Mouse (Mus musculus): ENCODE results near the gene Tigit. TPM values are rescaled to one million over a fixed set of nuclear protein-coding genes. Genes with fewer than 3 reads are reported as not detected.

Tigit gene
- polyA plus RNA-seq, 1 experiment from 2014 or later = not detected

DNA sequence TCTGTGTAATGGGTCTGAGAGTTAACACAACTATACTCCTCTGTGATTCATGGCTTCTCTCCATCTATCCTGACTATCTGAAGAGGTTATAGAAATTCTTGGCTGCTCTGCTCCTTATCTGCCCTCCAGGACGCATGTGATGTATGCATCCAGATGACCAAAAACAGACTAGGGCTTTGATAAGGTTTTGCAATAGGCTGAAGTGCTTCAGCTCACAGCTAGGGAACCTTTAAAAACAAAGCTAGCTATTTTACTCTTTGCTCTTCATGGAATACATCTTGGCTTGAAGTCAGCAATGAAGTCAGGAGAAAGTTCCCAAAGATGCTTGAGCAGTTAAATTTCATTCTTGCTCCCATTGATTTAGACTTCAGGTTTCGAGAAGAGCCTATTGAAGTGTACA, 32.2 kb downstream of the Tigit start:
- Histone ChIP-seq H3K27me3 (no peaks in the 10 kb centered on the region), H3K9ac (no peak overlapping the region), H3K9me3 (replicated peaks) (no peaks in the 10 kb centered on the region), H3K4me3 (no peak overlapping the region), H3K27ac (no peak overlapping the region), H3K4me2 (replicated peaks) (no peak overlapping the region), H3K36me3 (peaks cover 18% of the 10 kb centered on the region), H3K4me1 (no peaks in the 10 kb centered on the region)
- 84% methylated on average over 2 of the region's 2 CpGs for WGBS
- no peak for ATAC-seq (ENCODE audit: low FRiP score)

DNA sequence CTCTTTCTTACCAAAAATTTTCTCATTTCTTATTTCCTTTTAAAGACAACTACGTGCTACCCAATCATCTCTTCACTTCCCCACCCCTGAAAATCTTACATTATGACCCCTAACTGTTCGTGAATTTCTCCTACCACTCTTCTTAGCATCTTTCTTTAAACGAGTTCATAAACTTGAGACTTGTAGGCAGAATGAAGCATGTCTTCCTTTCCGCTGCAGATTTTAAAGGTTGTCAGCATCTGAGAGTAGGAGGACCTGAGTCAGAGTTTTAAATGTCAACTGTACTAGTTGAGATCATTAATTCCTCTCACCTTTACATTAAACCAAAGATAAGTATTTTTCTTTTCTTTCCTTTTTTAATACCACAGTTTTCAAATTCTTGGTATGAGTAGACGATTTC, 35.3 kb downstream of the Tigit start:
- H3K9me3 ChIP-seq (replicated peaks) = no peaks in the 10 kb centered on the region
- H3K27ac ChIP-seq = no peak overlapping the region
- H3K4me1 ChIP-seq = 0 out of 2 replicates have a peak, but pooled peaks cover 6% of the 10 kb centered on the region
- H3K27me3 ChIP-seq = no peaks in the 10 kb centered on the region
- H3K4me3 ChIP-seq = no peak overlapping the region
- H3K4me2 ChIP-seq (replicated peaks) = no peak overlapping the region
- 94% methylated on average over 5 of the region's 5 CpGs for WGBS
- no peak for ATAC-seq (ENCODE audit: low FRiP score)
- no peak overlapping the region for H3K9ac ChIP-seq
- peaks cover 14% of the 10 kb centered on the region for H3K36me3 ChIP-seq

DNA sequence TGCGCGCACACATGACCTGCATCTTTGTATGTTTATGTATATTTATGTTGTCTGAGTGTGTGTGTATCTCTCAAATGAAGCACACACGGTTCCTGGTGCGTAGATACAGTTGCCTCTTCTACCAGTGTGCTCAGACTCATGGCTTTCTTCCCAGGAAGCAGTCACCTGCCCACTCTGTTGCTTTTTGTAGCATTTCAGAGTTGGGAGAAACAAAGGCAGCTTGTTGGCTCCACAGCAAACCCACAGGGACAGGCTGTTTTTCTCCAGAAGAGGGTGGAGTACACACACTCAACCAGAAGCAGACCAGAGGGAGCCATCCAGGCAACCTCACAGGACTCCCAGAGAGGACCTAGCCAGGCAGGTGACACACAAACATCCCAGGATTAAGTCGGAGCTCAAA, 38.0 kb downstream of the Tigit start:
- Histone ChIP-seq H3K4me2 (replicated peaks) (no peak overlapping the region), H3K36me3 (peaks cover 12% of the 10 kb centered on the region; the same call in 1 of the 2 replicates), H3K27me3 (no peaks in the 10 kb centered on the region), H3K4me3 (no peak overlapping the region), H3K27ac (no peak overlapping the region), H3K4me1 (peaks cover 11% of the 10 kb centered on the region), H3K9ac (no peak overlapping the region), H3K9me3 (replicated peaks) (no peaks in the 10 kb centered on the region)
- no peak for ATAC-seq (ENCODE audit: low FRiP score)
- WGBS = 94% methylated on average over 5 of the region's 5 CpGs

DNA sequence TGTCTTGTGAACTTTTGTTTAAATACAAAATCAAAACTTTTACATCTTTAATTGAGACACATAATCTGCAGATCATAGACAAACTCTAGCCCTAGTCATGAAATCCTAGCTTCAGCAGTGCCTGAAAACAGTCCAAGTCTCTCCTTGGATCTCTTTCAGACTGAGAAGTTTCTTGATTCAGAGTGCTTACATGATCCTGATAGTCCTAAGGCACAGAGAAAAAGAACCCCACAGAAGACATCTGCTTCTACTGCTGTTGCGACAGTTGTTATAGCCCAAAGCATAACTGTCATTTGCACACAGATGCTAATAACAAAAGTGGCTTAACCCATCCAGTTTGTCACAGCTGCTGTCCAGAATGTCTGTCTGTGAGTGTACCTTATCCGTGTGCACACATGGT, 38.7 kb downstream of the Tigit start:
- no peak for ATAC-seq (ENCODE audit: low FRiP score)
- H3K9ac ChIP-seq = no peak overlapping the region
- 76% methylated on average over 2 of the region's 2 CpGs for WGBS
- no peak overlapping the region for H3K4me2 ChIP-seq (replicated peaks)
- H3K27me3 ChIP-seq = no peaks in the 10 kb centered on the region
- H3K27ac ChIP-seq = no peak overlapping the region
- peaks cover 12% of the 10 kb centered on the region; the same call in 1 of the 2 replicates for H3K36me3 ChIP-seq
- no peaks in the 10 kb centered on the region for H3K9me3 ChIP-seq (replicated peaks)
- peaks cover 11% of the 10 kb centered on the region for H3K4me1 ChIP-seq
- no peak overlapping the region for H3K4me3 ChIP-seq

DNA sequence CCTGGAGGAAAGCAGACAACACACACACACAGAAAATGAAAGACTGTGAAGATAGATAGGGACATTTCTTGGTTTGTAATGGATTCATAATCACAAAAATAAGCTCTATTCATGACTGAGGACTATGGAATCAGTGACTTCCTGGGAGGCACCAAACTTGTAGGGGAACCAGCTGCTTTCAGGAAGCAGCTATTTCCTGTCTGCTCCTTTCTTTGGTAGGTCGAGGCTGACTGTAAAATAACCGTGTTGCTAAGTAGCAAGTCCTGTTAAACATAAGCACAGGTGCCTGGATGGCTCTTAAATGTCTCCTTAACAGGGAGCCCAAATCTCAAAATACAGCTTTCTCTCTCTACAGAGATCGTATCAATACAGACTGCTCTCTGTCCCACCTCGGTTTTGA, 39.1 kb downstream of the Tigit start:
- Histone ChIP-seq H3K9ac (no peak overlapping the region), H3K9me3 (replicated peaks) (no peaks in the 10 kb centered on the region), H3K4me3 (no peak overlapping the region), H3K27me3 (no peaks in the 10 kb centered on the region), H3K4me2 (replicated peaks) (no peak overlapping the region), H3K27ac (no peak overlapping the region), H3K36me3 (peaks cover 12% of the 10 kb centered on the region; the same call in 1 of the 2 replicates), H3K4me1 (peaks cover 11% of the 10 kb centered on the region)
- 87% methylated on average over 4 of the region's 4 CpGs for WGBS
- ATAC-seq (ENCODE audit: low FRiP score) = no peak

DNA sequence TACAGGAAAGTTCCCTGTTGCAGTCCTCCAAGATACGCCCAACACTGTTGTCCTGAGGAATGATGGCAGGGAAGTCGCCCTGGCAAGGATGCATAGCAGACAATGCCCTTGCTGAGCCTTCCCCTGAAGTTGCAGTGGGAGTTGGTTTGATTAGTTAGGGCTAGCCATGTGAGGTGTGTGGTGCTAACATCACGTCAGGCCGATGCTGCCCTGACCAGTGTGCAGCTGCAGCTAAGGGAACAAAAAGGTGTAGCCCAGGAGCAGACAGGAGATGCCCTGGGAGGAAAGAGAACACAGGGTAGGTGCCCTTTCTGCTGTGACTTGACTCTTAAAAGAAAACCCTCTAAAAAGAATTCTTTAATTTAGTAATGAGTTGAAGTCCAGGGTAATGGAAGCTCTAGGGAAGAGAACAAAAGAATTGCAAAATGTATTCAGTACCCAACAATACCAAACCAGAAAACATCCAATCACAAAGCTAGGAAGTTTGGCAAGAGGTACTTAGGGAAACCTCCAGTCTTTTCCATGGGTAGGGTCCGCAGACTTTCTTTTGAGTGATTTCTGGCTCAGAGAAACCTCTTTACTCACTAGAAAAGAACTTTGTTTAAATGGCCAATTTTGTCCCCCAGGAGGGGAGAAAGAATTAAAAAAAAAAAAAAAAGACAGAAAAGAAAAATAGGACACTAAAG, 40.5 kb downstream of the Tigit start:
- 43% methylated on average over 5 of the region's 5 CpGs for WGBS
- H3K4me1 ChIP-seq = peaks cover 16% of the 10 kb centered on the region
- no peaks in the 10 kb centered on the region for H3K27me3 ChIP-seq
- H3K9ac ChIP-seq = no peak overlapping the region
- ATAC-seq (ENCODE audit: low FRiP score) = no peak
- peak overlapping the region; percentile 35; the same call in 1 of the 2 replicates for H3K27ac ChIP-seq
- H3K4me3 ChIP-seq = no peak overlapping the region
- H3K4me2 ChIP-seq (replicated peaks) = no peak overlapping the region
- H3K9me3 ChIP-seq (replicated peaks) = no peaks in the 10 kb centered on the region
- H3K36me3 ChIP-seq = peaks cover 16% of the 10 kb centered on the region

DNA sequence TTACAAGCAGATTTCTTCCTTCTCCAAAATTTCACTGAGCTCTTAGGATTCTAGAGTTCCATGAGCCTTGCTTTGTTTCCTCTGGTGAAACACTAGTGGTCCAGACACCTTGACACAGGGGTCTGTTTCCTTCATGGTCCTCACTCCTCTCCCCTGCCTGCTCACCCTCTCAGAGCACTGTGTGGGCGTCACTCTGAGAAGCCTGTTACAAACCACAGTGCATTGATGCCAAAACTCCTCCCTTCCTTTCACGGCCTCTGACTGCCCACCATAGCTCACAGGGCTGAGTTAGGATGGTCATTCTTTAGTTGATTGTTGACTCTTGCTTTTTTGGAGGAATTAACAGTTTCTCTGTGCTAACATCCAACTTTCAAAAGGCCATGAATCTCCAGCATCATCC, 43.6 kb downstream of the Tigit start:
- Histone ChIP-seq H3K27me3 (no peaks in the 10 kb centered on the region), H3K9me3 (replicated peaks) (no peaks in the 10 kb centered on the region), H3K4me1 (peaks cover 19% of the 10 kb centered on the region), H3K27ac (no peak overlapping the region), H3K4me2 (replicated peaks) (no peak overlapping the region), H3K36me3 (peaks cover 13% of the 10 kb centered on the region), H3K9ac (no peak overlapping the region), H3K4me3 (no peak overlapping the region)
- ATAC-seq (ENCODE audit: low FRiP score) = no peak
- WGBS = 15% methylated on average over 2 of the region's 2 CpGs

DNA sequence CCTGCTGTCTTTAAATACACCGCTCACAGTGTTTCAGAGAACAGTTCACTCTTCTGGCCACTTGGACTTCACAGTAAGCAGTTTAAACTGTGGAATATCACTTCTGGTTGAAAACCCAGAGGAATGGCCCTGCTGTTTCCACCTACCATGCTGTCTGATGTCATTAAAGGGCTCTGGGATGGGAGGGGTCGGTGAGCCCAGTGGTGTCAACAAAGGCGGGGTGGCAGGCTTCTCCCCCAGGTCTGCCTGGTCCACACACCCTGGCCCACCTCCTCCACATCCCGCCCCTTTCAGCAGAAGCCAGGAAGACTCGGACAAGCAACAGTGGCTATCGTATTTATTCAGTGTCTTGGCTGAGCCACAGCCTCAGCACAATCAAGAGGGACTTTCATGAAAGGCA, 44.7 kb downstream of the Tigit start:
- no peak overlapping the region for H3K9ac ChIP-seq
- ATAC-seq (ENCODE audit: low FRiP score) = no peak
- H3K36me3 ChIP-seq = peaks cover 12% of the 10 kb centered on the region
- WGBS = 41% methylated on average over 6 of the region's 6 CpGs
- H3K27me3 ChIP-seq = no peaks in the 10 kb centered on the region
- H3K4me3 ChIP-seq = no peak overlapping the region
- peaks cover 17% of the 10 kb centered on the region for H3K4me1 ChIP-seq
- H3K27ac ChIP-seq = no peak overlapping the region
- no peak overlapping the region for H3K4me2 ChIP-seq (replicated peaks)
- no peaks in the 10 kb centered on the region for H3K9me3 ChIP-seq (replicated peaks)

DNA sequence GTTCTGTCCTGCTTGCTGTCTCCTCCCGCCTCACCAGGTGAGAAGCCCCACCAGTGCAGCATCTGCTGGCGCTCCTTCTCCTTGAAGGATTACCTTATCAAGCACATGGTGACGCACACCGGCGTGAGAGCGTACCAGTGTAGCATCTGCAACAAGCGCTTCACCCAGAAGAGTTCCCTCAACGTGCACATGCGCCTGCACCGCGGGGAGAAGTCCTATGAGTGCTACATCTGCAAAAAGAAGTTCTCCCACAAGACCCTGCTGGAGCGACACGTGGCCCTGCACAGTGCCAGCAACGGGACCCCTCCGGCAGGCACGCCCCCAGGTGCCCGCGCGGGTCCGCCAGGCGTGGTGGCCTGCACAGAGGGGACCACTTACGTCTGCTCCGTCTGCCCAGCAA, 45.7 kb downstream of the Tigit start:
- H3K9me3 ChIP-seq (replicated peaks) = no peaks in the 10 kb centered on the region
- ATAC-seq (ENCODE audit: low FRiP score) = no peak
- WGBS = 88% methylated on average over 23 of the region's 23 CpGs
- peaks cover 12% of the 10 kb centered on the region for H3K36me3 ChIP-seq
- no peak overlapping the region for H3K27ac ChIP-seq
- H3K4me3 ChIP-seq = no peak overlapping the region
- H3K4me2 ChIP-seq (replicated peaks) = no peak overlapping the region
- no peaks in the 10 kb centered on the region for H3K27me3 ChIP-seq
- H3K9ac ChIP-seq = no peak overlapping the region
- H3K4me1 ChIP-seq = peaks cover 12% of the 10 kb centered on the region

DNA sequence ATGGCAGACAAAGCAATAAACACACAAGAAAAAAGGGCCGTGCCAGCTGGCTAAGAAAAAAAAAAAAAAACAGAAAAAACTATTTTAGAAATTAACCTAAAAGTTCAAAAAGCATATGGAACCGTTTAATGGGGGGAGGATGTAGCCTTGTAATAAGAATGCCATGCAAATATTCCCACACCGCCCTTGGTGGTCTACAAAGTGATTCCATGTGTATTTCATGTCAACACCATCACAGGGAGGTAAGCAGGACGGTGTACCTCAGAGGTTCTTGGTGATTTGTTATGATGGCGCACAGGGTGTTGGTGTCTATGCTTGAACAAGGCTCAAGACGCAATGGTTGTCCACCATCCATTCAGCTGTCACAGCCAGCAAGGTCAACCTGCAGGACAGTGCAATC, 46.6 kb downstream of the Tigit start:
- no peak for ATAC-seq (ENCODE audit: low FRiP score)
- peaks cover 12% of the 10 kb centered on the region for H3K36me3 ChIP-seq

DNA sequence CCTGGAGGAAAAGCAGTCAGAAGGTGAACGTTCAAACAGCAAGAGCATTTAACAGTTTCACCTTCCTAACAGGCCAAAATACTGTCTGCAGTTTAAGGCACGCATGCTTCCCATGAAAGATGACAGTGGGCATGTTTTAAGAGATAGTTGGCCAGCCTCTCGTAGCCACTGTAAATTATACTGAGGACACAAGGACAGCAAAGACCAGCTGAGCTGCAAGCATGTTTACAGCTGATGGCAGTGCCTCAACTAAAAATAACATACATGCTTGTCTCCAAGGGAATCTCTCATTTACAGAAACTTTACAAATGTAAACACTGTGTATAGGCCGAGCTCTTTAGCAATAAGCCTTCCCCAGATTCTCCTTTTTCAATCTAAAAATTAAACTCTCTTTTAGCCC, 47.6 kb downstream of the Tigit start:
- Histone ChIP-seq H3K4me1 (peaks cover 8% of the 10 kb centered on the region), H3K36me3 (peaks cover 17% of the 10 kb centered on the region), H3K27ac (no peak overlapping the region), H3K9ac (no peak overlapping the region), H3K4me2 (replicated peaks) (no peak overlapping the region), H3K4me3 (no peak overlapping the region), H3K27me3 (no peaks in the 10 kb centered on the region), H3K9me3 (replicated peaks) (no peaks in the 10 kb centered on the region)
- ATAC-seq (ENCODE audit: low FRiP score) = no peak
- 71% methylated on average over 4 of the region's 4 CpGs for WGBS

More for the DNA sequence above, 46.6 kb downstream of the Tigit start:
- H3K4me3 ChIP-seq = no peak overlapping the region
- WGBS = 82% methylated on average over 6 of the region's 6 CpGs
- H3K27ac ChIP-seq = no peak overlapping the region
- peaks cover 8% of the 10 kb centered on the region for H3K4me1 ChIP-seq
- H3K9ac ChIP-seq = no peak overlapping the region
- no peak overlapping the region for H3K4me2 ChIP-seq (replicated peaks)
- no peaks in the 10 kb centered on the region for H3K27me3 ChIP-seq
- H3K9me3 ChIP-seq (replicated peaks) = no peaks in the 10 kb centered on the region

DNA sequence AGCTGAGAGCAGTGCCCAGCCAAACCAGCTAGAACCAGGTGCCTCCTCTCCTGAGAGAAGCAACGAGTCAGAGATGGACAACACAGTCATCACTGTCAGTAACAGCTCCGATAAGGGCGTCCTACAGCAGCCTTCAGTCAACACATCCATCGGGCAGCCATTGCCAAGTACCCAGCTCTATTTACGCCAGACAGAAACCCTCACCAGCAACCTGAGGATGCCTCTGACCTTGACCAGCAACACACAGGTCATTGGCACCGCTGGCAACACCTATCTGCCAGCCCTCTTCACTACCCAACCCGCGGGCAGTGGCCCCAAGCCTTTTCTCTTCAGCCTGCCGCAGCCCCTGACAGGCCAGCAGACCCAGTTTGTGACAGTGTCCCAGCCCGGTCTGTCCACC, 53.6 kb downstream of the Tigit start:
- H3K36me3 ChIP-seq = peaks cover 43% of the 10 kb centered on the region
- 0 out of 2 replicates have a peak, but pooled peaks cover 4% of the 10 kb centered on the region for H3K9me3 ChIP-seq (replicated peaks)

DNA sequence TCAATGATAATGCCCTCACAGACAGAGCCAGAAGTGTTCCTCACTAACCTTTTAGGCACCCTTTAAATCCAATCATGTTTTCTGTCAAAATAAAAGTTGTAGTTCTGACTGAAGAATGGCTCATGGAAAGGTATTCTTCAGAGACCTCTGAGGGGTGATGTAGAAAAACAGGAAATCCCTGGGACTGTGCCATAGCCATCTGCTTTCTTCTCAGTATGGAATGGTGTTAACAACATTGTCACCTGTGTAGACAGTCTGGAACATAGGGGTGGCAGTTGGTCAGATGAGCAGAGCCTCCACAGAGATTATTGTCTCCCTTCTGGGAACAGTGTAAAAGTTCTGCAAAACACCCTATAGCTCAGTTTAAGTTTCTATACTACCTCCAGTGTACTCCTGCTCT, 55.9 kb downstream of the Tigit start:
- Histone ChIP-seq H3K27me3 (no peaks in the 10 kb centered on the region), H3K4me3 (no peak overlapping the region), H3K36me3 (peaks cover 43% of the 10 kb centered on the region), H3K9ac (no peak overlapping the region), H3K27ac (no peak overlapping the region), H3K4me1 (peaks cover 9% of the 10 kb centered on the region), H3K4me2 (replicated peaks) (no peak overlapping the region), H3K9me3 (replicated peaks) (0 out of 2 replicates have a peak, but pooled peaks cover 4% of the 10 kb centered on the region)
- no peak for ATAC-seq (ENCODE audit: low FRiP score)

More for the DNA sequence above, 53.6 kb downstream of the Tigit start:
- Histone ChIP-seq H3K4me3 (no peak overlapping the region), H3K27ac (no peak overlapping the region), H3K4me2 (replicated peaks) (no peak overlapping the region), H3K4me1 (no peaks in the 10 kb centered on the region), H3K9ac (no peak overlapping the region), H3K27me3 (no peaks in the 10 kb centered on the region)
- 95% methylated on average over 10 of the region's 10 CpGs for WGBS
- ATAC-seq (ENCODE audit: low FRiP score) = no peak
